Mouse (Mus musculus): Measurements from ENCODE around the gene Mmp9. TPM values are rescaled to one million over a fixed set of nuclear protein-coding genes. Genes with fewer than 3 reads are reported as not detected.

The Mmp9 gene
- polyA plus RNA-seq, 1 experiment from 2014 or later = 13.8 TPM

DNA sequence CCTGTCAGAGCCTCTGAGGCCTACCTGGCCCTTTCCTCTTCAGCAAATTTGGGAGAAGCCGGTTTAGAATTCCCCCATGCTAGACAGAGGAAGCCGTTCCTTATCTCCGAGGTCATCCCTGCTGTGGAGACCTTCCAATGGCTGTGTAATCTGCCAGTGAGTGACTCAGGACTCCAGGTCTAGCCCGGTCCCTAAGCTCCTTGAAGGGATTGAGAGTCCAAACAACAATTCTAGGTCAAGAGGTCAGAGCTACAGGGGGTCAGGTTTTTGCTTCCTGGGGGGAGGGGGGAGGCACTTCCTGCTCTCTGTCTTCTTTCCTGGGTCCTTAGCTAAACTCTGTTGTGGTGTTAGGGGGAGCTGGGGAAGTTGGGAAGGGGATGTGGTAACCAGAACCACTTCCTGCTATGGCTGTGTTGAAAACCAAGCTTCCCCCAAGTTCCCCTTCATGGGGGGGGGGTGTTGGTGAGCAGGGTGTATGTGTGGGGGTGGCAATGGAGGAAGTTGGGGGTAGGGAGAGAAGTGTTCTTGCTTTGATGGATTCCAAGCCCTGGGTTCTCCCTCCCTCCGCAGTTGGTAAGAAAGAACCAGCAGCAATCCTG, 2.2 kb downstream of the Mmp9 start:
- H3K4me3 ChIP-seq (ENCODE audit: low read depth, low read length) = no peak overlapping the region
- 23% methylated on average over 5 of the region's 5 CpGs for WGBS
- peaks cover 4% of the 10 kb centered on the region; the same call in 1 of the 2 replicates for H3K27me3 ChIP-seq (ENCODE audit: control insufficient read depth, insufficient read depth, low read length)
- H3K36me3 ChIP-seq (ENCODE audit: control insufficient read depth, insufficient read depth, low read length) = no peaks in the 10 kb centered on the region
- H3K9ac ChIP-seq (replicated peaks; ENCODE audit: low read depth, low read length) = no peak overlapping the region
- H3K27ac ChIP-seq (ENCODE audit: low read depth, low read length) = no peak overlapping the region
- peaks cover 21% of the 10 kb centered on the region for H3K4me1 ChIP-seq (ENCODE audit: control insufficient read depth, insufficient read depth, low read length)
- ATAC-seq (ENCODE audit: low read depth) = no peak
- no peak overlapping the region for H3K4me2 ChIP-seq (ENCODE audit: low read depth, low read length)
- no peaks in the 10 kb centered on the region for H3K9me3 ChIP-seq (ENCODE audit: control insufficient read depth, low read length)

DNA sequence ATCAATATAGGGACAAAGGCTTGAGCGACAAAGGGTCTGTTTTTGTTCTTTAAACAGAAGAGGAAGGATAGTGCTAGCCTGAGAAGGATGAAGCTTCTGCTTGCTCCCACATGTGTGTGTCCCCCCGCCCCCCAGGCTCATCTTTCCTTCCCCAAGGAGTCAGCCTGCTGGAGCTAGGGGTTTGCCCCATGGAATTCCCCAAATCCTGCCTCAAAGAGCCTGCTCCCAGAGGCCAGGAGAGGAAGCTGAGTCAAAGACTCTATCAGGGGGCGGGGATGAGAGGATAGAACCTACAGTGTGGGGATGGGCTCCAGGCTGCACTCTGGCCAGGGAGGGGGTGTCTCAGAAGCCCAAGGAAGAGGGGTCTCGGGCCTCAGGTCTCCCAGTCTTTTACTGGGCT, 6.9 kb downstream of the Mmp9 start:
- ATAC-seq (ENCODE audit: low read depth) = no peak
- Histone ChIP-seq H3K4me1 (ENCODE audit: control insufficient read depth, insufficient read depth, low read length) (no peaks in the 10 kb centered on the region), H3K9ac (replicated peaks; ENCODE audit: low read depth, low read length) (no peak overlapping the region), H3K4me3 (ENCODE audit: low read depth, low read length) (no peak overlapping the region), H3K27ac (ENCODE audit: low read depth, low read length) (no peak overlapping the region), H3K27me3 (ENCODE audit: control insufficient read depth, insufficient read depth, low read length) (peaks cover 31% of the 10 kb centered on the region), H3K9me3 (ENCODE audit: control insufficient read depth, low read length) (no peaks in the 10 kb centered on the region), H3K4me2 (ENCODE audit: low read depth, low read length) (no peak overlapping the region), H3K36me3 (ENCODE audit: control insufficient read depth, insufficient read depth, low read length) (no peaks in the 10 kb centered on the region)
- WGBS = 28% methylated on average over 4 of the region's 4 CpGs

DNA sequence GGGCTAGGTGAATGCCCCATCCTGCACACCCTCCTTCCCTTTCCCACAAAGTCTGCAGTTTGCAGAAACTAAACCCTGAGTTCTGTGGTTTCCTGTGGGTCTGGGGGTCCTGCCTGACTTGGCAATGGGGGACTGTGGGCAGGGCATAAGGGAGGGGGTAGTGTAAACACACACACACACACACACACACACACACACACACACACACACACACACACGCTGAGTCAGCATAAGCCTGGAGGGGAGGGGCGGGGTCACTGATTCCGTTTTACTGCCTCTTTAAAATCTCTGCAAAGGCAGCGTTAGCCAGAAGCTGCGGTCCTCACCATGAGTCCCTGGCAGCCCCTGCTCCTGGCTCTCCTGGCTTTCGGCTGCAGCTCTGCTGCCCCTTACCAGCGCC, 7.3 kb downstream of the Mmp9 start:
- H3K4me1 ChIP-seq (ENCODE audit: control insufficient read depth, insufficient read depth, low read length) = no peaks in the 10 kb centered on the region
- no peak overlapping the region for H3K9ac ChIP-seq (replicated peaks; ENCODE audit: low read depth, low read length)
- no peak overlapping the region for H3K27ac ChIP-seq (ENCODE audit: low read depth, low read length)
- no peak overlapping the region for H3K4me2 ChIP-seq (ENCODE audit: low read depth, low read length)
- WGBS = 7% methylated on average over 7 of the region's 7 CpGs
- ATAC-seq (ENCODE audit: low read depth) = no peak
- no peak overlapping the region for H3K4me3 ChIP-seq (ENCODE audit: low read depth, low read length)
- no peaks in the 10 kb centered on the region for H3K36me3 ChIP-seq (ENCODE audit: control insufficient read depth, insufficient read depth, low read length)
- H3K27me3 ChIP-seq (ENCODE audit: control insufficient read depth, insufficient read depth, low read length) = peaks cover 31% of the 10 kb centered on the region
- no peaks in the 10 kb centered on the region for H3K9me3 ChIP-seq (ENCODE audit: control insufficient read depth, low read length)

DNA sequence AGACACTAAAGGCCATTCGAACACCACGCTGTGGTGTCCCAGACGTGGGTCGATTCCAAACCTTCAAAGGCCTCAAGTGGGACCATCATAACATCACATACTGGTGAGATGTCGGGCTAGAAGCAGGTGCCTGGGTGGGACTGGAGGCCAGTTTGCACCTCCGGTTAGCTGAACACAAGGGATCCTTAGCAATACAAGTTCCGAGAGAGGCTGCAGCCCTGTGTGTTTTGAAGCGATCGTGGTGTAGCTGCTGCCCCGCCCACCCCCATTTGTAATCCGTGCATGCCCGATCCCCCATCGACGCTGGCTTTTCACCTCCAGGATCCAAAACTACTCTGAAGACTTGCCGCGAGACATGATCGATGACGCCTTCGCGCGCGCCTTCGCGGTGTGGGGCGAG, 8.4 kb downstream of the Mmp9 start:
- Histone ChIP-seq H3K4me2 (ENCODE audit: low read depth, low read length) (peak overlapping the region; percentile 31), H3K36me3 (ENCODE audit: control insufficient read depth, insufficient read depth, low read length) (no peaks in the 10 kb centered on the region), H3K4me3 (ENCODE audit: low read depth, low read length) (no peak overlapping the region; the same call in 1 of the 2 replicates), H3K9me3 (ENCODE audit: control insufficient read depth, low read length) (no peaks in the 10 kb centered on the region), H3K27me3 (ENCODE audit: control insufficient read depth, insufficient read depth, low read length) (peaks cover 31% of the 10 kb centered on the region), H3K4me1 (ENCODE audit: control insufficient read depth, insufficient read depth, low read length) (no peaks in the 10 kb centered on the region), H3K9ac (replicated peaks; ENCODE audit: low read depth, low read length) (no peak overlapping the region), H3K27ac (ENCODE audit: low read depth, low read length) (no peak overlapping the region)
- 5% methylated on average over 25 of the region's 25 CpGs for WGBS
- ATAC-seq (ENCODE audit: low read depth) = no peak

DNA sequence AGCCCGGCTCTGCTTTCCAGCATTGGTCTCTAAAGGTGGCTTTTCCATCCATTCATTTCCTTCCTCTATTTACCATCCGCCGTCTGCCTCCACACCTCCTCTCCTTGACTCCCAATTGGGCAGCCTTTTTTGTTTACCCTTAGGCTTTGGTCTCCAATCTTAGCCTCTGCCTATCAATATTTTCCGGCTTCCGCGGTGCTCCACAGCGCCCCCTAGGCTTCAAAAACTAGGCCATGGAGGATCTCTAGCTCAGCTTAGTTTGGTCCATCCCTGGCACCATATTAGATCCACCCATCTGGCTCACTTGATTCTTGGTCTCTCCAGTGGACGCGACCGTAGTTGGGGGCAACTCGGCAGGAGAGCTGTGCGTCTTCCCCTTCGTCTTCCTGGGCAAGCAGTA, 9.9 kb downstream of the Mmp9 start:
- ATAC-seq (ENCODE audit: low read depth) = no peak
- Histone ChIP-seq H3K9ac (replicated peaks; ENCODE audit: low read depth, low read length) (no peak overlapping the region), H3K36me3 (ENCODE audit: control insufficient read depth, insufficient read depth, low read length) (no peaks in the 10 kb centered on the region), H3K4me3 (ENCODE audit: low read depth, low read length) (no peak overlapping the region), H3K4me1 (ENCODE audit: control insufficient read depth, insufficient read depth, low read length) (no peaks in the 10 kb centered on the region), H3K4me2 (ENCODE audit: low read depth, low read length) (no peak overlapping the region), H3K27me3 (ENCODE audit: control insufficient read depth, insufficient read depth, low read length) (peaks cover 31% of the 10 kb centered on the region), H3K27ac (ENCODE audit: low read depth, low read length) (no peak overlapping the region), H3K9me3 (ENCODE audit: control insufficient read depth, low read length) (no peaks in the 10 kb centered on the region)
- 29% methylated on average over 13 of the region's 13 CpGs for WGBS

- H3K27ac ChIP-seq (ENCODE audit: low read depth, low read length) = no peak overlapping the region
- no peak overlapping the region for H3K4me2 ChIP-seq (ENCODE audit: low read depth, low read length)
- no peaks in the 10 kb centered on the region for H3K36me3 ChIP-seq (ENCODE audit: control insufficient read depth, insufficient read depth, low read length)
- H3K27me3 ChIP-seq (ENCODE audit: control insufficient read depth, insufficient read depth, low read length) = peaks cover 31% of the 10 kb centered on the region
- 81% methylated on average over 4 of the region's 4 CpGs for WGBS
- no peaks in the 10 kb centered on the region for H3K9me3 ChIP-seq (ENCODE audit: control insufficient read depth, low read length)
- H3K4me3 ChIP-seq (ENCODE audit: low read depth, low read length) = no peak overlapping the region
- ATAC-seq (ENCODE audit: low read depth) = no peak
- H3K9ac ChIP-seq (replicated peaks; ENCODE audit: low read depth, low read length) = no peak overlapping the region
- no peaks in the 10 kb centered on the region for H3K4me1 ChIP-seq (ENCODE audit: control insufficient read depth, insufficient read depth, low read length)
Observed at GRCm38 (mm10) chr2:164951745-164952144, 11.2 kb downstream of the Mmp9 start.

GRCm38 (mm10) chr2:164952448-164952847, 11.9 kb downstream of the Mmp9 start:
- Histone ChIP-seq H3K9me3 (ENCODE audit: control insufficient read depth, low read length) (no peaks in the 10 kb centered on the region), H3K9ac (replicated peaks; ENCODE audit: low read depth, low read length) (no peak overlapping the region), H3K27me3 (ENCODE audit: control insufficient read depth, insufficient read depth, low read length) (peaks cover 26% of the 10 kb centered on the region), H3K27ac (ENCODE audit: low read depth, low read length) (no peak overlapping the region), H3K4me1 (ENCODE audit: control insufficient read depth, insufficient read depth, low read length) (no peaks in the 10 kb centered on the region), H3K36me3 (ENCODE audit: control insufficient read depth, insufficient read depth, low read length) (no peaks in the 10 kb centered on the region), H3K4me2 (ENCODE audit: low read depth, low read length) (no peak overlapping the region), H3K4me3 (ENCODE audit: low read depth, low read length) (no peak overlapping the region)
- WGBS = 51% methylated on average over 13 of the region's 13 CpGs
- no peak for ATAC-seq (ENCODE audit: low read depth)

DNA sequence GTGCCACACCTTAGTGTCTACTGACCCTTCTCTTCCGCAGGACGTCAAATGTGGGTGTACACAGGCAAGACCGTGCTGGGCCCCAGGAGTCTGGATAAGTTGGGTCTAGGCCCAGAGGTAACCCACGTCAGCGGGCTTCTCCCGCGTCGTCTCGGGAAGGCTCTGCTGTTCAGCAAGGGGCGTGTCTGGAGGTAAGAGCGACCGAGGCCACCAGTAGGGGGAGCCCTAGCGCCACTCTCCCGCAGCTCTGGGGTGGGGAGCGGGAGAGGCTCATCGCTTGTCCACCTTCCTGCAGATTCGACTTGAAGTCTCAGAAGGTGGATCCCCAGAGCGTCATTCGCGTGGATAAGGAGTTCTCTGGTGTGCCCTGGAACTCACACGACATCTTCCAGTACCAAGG, 12.6 kb downstream of the Mmp9 start:
- Histone ChIP-seq H3K4me1 (ENCODE audit: control insufficient read depth, insufficient read depth, low read length) (no peaks in the 10 kb centered on the region), H3K9ac (replicated peaks; ENCODE audit: low read depth, low read length) (no peak overlapping the region), H3K4me3 (ENCODE audit: low read depth, low read length) (no peak overlapping the region), H3K9me3 (ENCODE audit: control insufficient read depth, low read length) (no peaks in the 10 kb centered on the region), H3K27ac (ENCODE audit: low read depth, low read length) (no peak overlapping the region), H3K4me2 (ENCODE audit: low read depth, low read length) (peak overlapping the region; percentile 18; the same call in 1 of the 2 replicates), H3K36me3 (ENCODE audit: control insufficient read depth, insufficient read depth, low read length) (no peaks in the 10 kb centered on the region), H3K27me3 (ENCODE audit: control insufficient read depth, insufficient read depth, low read length) (peaks cover 26% of the 10 kb centered on the region)
- WGBS = 2% methylated on average over 21 of the region's 21 CpGs
- ATAC-seq (ENCODE audit: low read depth) = peak; percentile 80

GRCm38 (mm10) chr2:164955725-164956124, 15.1 kb downstream of the Mmp9 start:
- WGBS = 70% methylated on average over 4 of the region's 4 CpGs
- H3K36me3 ChIP-seq (ENCODE audit: control insufficient read depth, insufficient read depth, low read length) = no peaks in the 10 kb centered on the region
- ATAC-seq (ENCODE audit: low read depth) = no peak
- no peak overlapping the region for H3K9ac ChIP-seq (replicated peaks; ENCODE audit: low read depth, low read length)
- H3K4me1 ChIP-seq (ENCODE audit: control insufficient read depth, insufficient read depth, low read length) = no peaks in the 10 kb centered on the region
- no peaks in the 10 kb centered on the region for H3K9me3 ChIP-seq (ENCODE audit: control insufficient read depth, low read length)
- no peak overlapping the region for H3K4me3 ChIP-seq (ENCODE audit: low read depth, low read length)
- H3K27ac ChIP-seq (ENCODE audit: low read depth, low read length) = no peak overlapping the region
- H3K4me2 ChIP-seq (ENCODE audit: low read depth, low read length) = no peak overlapping the region
- peaks cover 8% of the 10 kb centered on the region; the same call in 1 of the 2 replicates for H3K27me3 ChIP-seq (ENCODE audit: control insufficient read depth, insufficient read depth, low read length)
